Mouse (Mus musculus): ENCODE data around the gene Trcg1. TPM values are rescaled to one million over a fixed set of nuclear protein-coding genes. Genes with fewer than 3 reads are reported as not detected.
"Not testable (repeated sequence)": the region's sequence is repeated elsewhere in the genome, so short reads cannot be mapped to it uniquely, and the experiment has no call there.

The Trcg1 gene
- polyA plus RNA-seq, 1 experiment from 2014 or later = not detected

GRCm38 (mm10) chr9:57217220-57217619 lies 19.1 kb upstream of the Trcg1 start:
- H3K9me3 ChIP-seq (replicated peaks; ENCODE audit: control insufficient read depth, low read length) = no peaks in the 10 kb centered on the region
- 72% methylated on average over 6 of the region's 6 CpGs for WGBS
- H3K9ac ChIP-seq (ENCODE audit: low read length) = no peak overlapping the region
- H3K27me3 ChIP-seq (ENCODE audit: control insufficient read depth, insufficient read depth, low read length) = no peaks in the 10 kb centered on the region
- no peak overlapping the region for H3K4me3 ChIP-seq (ENCODE audit: low read length)
- H3K36me3 ChIP-seq (ENCODE audit: control insufficient read depth, insufficient read depth) = no peaks in the 10 kb centered on the region
- no peak overlapping the region for H3K4me2 ChIP-seq (ENCODE audit: low read depth, low read length)
- no peak overlapping the region for H3K27ac ChIP-seq (ENCODE audit: low read length)
- H3K4me1 ChIP-seq (ENCODE audit: control insufficient read depth, insufficient read depth, low read length) = no peaks in the 10 kb centered on the region
- no peak for ATAC-seq (replicated peaks; ENCODE audit: extremely low read depth, insufficient read depth, low FRiP score)

GRCm38 (mm10) chr9:57218776-57219175 lies 17.6 kb upstream of the Trcg1 start:
- Histone ChIP-seq H3K9me3 (replicated peaks; ENCODE audit: control insufficient read depth, low read length) (0 out of 2 replicates have a peak, but pooled peaks cover 3% of the 10 kb centered on the region), H3K27me3 (ENCODE audit: control insufficient read depth, insufficient read depth, low read length) (no peaks in the 10 kb centered on the region), H3K9ac (ENCODE audit: low read length) (no peak overlapping the region), H3K4me2 (ENCODE audit: low read depth, low read length) (no peak overlapping the region), H3K36me3 (ENCODE audit: control insufficient read depth, insufficient read depth) (no peaks in the 10 kb centered on the region), H3K4me1 (ENCODE audit: control insufficient read depth, insufficient read depth, low read length) (no peaks in the 10 kb centered on the region), H3K4me3 (ENCODE audit: low read length) (no peak overlapping the region), H3K27ac (ENCODE audit: low read length) (no peak overlapping the region)
- no peak for ATAC-seq (replicated peaks; ENCODE audit: extremely low read depth, insufficient read depth, low FRiP score)
- 81% methylated on average over 5 of the region's 5 CpGs for WGBS

GRCm38 (mm10) chr9:57219511-57219910 lies 16.8 kb upstream of the Trcg1 start:
- Histone ChIP-seq H3K4me1 (ENCODE audit: control insufficient read depth, insufficient read depth, low read length) (no peaks in the 10 kb centered on the region), H3K27ac (ENCODE audit: low read length) (no peak overlapping the region), H3K27me3 (ENCODE audit: control insufficient read depth, insufficient read depth, low read length) (no peaks in the 10 kb centered on the region), H3K9me3 (replicated peaks; ENCODE audit: control insufficient read depth, low read length) (0 out of 2 replicates have a peak, but pooled peaks cover 3% of the 10 kb centered on the region), H3K4me2 (ENCODE audit: low read depth, low read length) (no peak overlapping the region), H3K36me3 (ENCODE audit: control insufficient read depth, insufficient read depth) (no peaks in the 10 kb centered on the region), H3K9ac (ENCODE audit: low read length) (no peak overlapping the region), H3K4me3 (ENCODE audit: low read length) (no peak overlapping the region)
- ATAC-seq (replicated peaks; ENCODE audit: extremely low read depth, insufficient read depth, low FRiP score) = no peak
- 78% methylated on average over 1 of the region's 1 CpGs for WGBS

GRCm38 (mm10) chr9:57220356-57220755 lies 16.0 kb upstream of the Trcg1 start:
- Histone ChIP-seq H3K4me1 (ENCODE audit: control insufficient read depth, insufficient read depth, low read length) (no peaks in the 10 kb centered on the region), H3K27me3 (ENCODE audit: control insufficient read depth, insufficient read depth, low read length) (no peaks in the 10 kb centered on the region), H3K36me3 (ENCODE audit: control insufficient read depth, insufficient read depth) (no peaks in the 10 kb centered on the region), H3K9me3 (replicated peaks; ENCODE audit: control insufficient read depth, low read length) (0 out of 2 replicates have a peak, but pooled peaks cover 3% of the 10 kb centered on the region), H3K9ac (ENCODE audit: low read length) (no peak overlapping the region), H3K4me2 (ENCODE audit: low read depth, low read length) (no peak overlapping the region), H3K27ac (ENCODE audit: low read length) (no peak overlapping the region), H3K4me3 (ENCODE audit: low read length) (no peak overlapping the region)
- ATAC-seq (replicated peaks; ENCODE audit: extremely low read depth, insufficient read depth, low FRiP score) = no peak
- 14% methylated on average over 6 of the region's 6 CpGs for WGBS

GRCm38 (mm10) chr9:57223341-57223740 lies 13.0 kb upstream of the Trcg1 start:
- 0 out of 2 replicates have a peak, but pooled peaks cover 3% of the 10 kb centered on the region for H3K9me3 ChIP-seq (replicated peaks; ENCODE audit: control insufficient read depth, low read length)
- no peak overlapping the region for H3K4me2 ChIP-seq (ENCODE audit: low read depth, low read length)
- H3K4me1 ChIP-seq (ENCODE audit: control insufficient read depth, insufficient read depth, low read length) = peaks cover 2% of the 10 kb centered on the region; the same call in 1 of the 2 replicates
- no peak overlapping the region for H3K9ac ChIP-seq (ENCODE audit: low read length)
- no peaks in the 10 kb centered on the region for H3K36me3 ChIP-seq (ENCODE audit: control insufficient read depth, insufficient read depth)
- 0 out of 2 replicates have a peak, but pooled peaks cover 3% of the 10 kb centered on the region for H3K27me3 ChIP-seq (ENCODE audit: control insufficient read depth, insufficient read depth, low read length)
- no peak for ATAC-seq (replicated peaks; ENCODE audit: extremely low read depth, insufficient read depth, low FRiP score)
- H3K27ac ChIP-seq (ENCODE audit: low read length) = no peak overlapping the region
- no peak overlapping the region for H3K4me3 ChIP-seq (ENCODE audit: low read length)

GRCm38 (mm10) chr9:57225780-57226627 lies 10.4 kb upstream of the Trcg1 start:
- Histone ChIP-seq H3K27me3 (ENCODE audit: control insufficient read depth, insufficient read depth, low read length) (0 out of 2 replicates have a peak, but pooled peaks cover 3% of the 10 kb centered on the region), H3K9ac (ENCODE audit: low read length) (no peak overlapping the region), H3K4me3 (ENCODE audit: low read length) (no peak overlapping the region), H3K4me2 (ENCODE audit: low read depth, low read length) (no peak overlapping the region), H3K27ac (ENCODE audit: low read length) (no peak overlapping the region), H3K36me3 (ENCODE audit: control insufficient read depth, insufficient read depth) (no peaks in the 10 kb centered on the region), H3K9me3 (replicated peaks; ENCODE audit: control insufficient read depth, low read length) (0 out of 2 replicates have a peak, but pooled peaks cover 3% of the 10 kb centered on the region), H3K4me1 (ENCODE audit: control insufficient read depth, insufficient read depth, low read length) (peaks cover 2% of the 10 kb centered on the region; the same call in 1 of the 2 replicates)
- no peak for ATAC-seq (replicated peaks; ENCODE audit: extremely low read depth, insufficient read depth, low FRiP score)
- WGBS = 54% methylated on average over 13 of the region's 13 CpGs

GRCm38 (mm10) chr9:57226628-57227122 lies 9.7 kb upstream of the Trcg1 start:
- not testable (repeated sequence) for H3K4me2 ChIP-seq (ENCODE audit: low read depth, low read length); H3K9ac ChIP-seq (ENCODE audit: low read length); H3K9me3 ChIP-seq (replicated peaks; ENCODE audit: control insufficient read depth, low read length); ATAC-seq (replicated peaks; ENCODE audit: extremely low read depth, insufficient read depth, low FRiP score); H3K4me1 ChIP-seq (ENCODE audit: control insufficient read depth, insufficient read depth, low read length); H3K27me3 ChIP-seq (ENCODE audit: control insufficient read depth, insufficient read depth, low read length); H3K36me3 ChIP-seq (ENCODE audit: control insufficient read depth, insufficient read depth); H3K4me3 ChIP-seq (ENCODE audit: low read length); H3K27ac ChIP-seq (ENCODE audit: low read length)
- WGBS = 85% methylated on average over 6 of the region's 6 CpGs

- Histone ChIP-seq H3K27me3 (ENCODE audit: control insufficient read depth, insufficient read depth, low read length) (0 out of 2 replicates have a peak, but pooled peaks cover 3% of the 10 kb centered on the region), H3K4me2 (ENCODE audit: low read depth, low read length) (no peak overlapping the region), H3K36me3 (ENCODE audit: control insufficient read depth, insufficient read depth) (no peaks in the 10 kb centered on the region), H3K4me3 (ENCODE audit: low read length) (no peak overlapping the region), H3K9me3 (replicated peaks; ENCODE audit: control insufficient read depth, low read length) (0 out of 2 replicates have a peak, but pooled peaks cover 3% of the 10 kb centered on the region), H3K4me1 (ENCODE audit: control insufficient read depth, insufficient read depth, low read length) (peaks cover 2% of the 10 kb centered on the region; the same call in 1 of the 2 replicates), H3K27ac (ENCODE audit: low read length) (no peak overlapping the region), H3K9ac (ENCODE audit: low read length) (no peak overlapping the region)
- 57% methylated on average over 5 of the region's 5 CpGs for WGBS
- no peak for ATAC-seq (replicated peaks; ENCODE audit: extremely low read depth, insufficient read depth, low FRiP score)
Observed at GRCm38 (mm10) chr9:57227203-57227602, 9.2 kb upstream of the Trcg1 start.

- no peak overlapping the region for H3K9ac ChIP-seq (ENCODE audit: low read length)
- peaks cover 2% of the 10 kb centered on the region; the same call in 1 of the 2 replicates for H3K4me1 ChIP-seq (ENCODE audit: control insufficient read depth, insufficient read depth, low read length)
- H3K4me3 ChIP-seq (ENCODE audit: low read length) = no peak overlapping the region
- no peak overlapping the region for H3K4me2 ChIP-seq (ENCODE audit: low read depth, low read length)
- no peaks in the 10 kb centered on the region for H3K36me3 ChIP-seq (ENCODE audit: control insufficient read depth, insufficient read depth)
- H3K27ac ChIP-seq (ENCODE audit: low read length) = no peak overlapping the region
- H3K27me3 ChIP-seq (ENCODE audit: control insufficient read depth, insufficient read depth, low read length) = 0 out of 2 replicates have a peak, but pooled peaks cover 3% of the 10 kb centered on the region
- WGBS = 66% methylated on average over 4 of the region's 4 CpGs
- ATAC-seq (replicated peaks; ENCODE audit: extremely low read depth, insufficient read depth, low FRiP score) = no peak
- no peaks in the 10 kb centered on the region for H3K9me3 ChIP-seq (replicated peaks; ENCODE audit: control insufficient read depth, low read length)
Observed at GRCm38 (mm10) chr9:57228186-57228585, 8.2 kb upstream of the Trcg1 start.

All from heart, embryonic 16.5 days (tissue).